Mouse (Mus musculus): ENCODE data around the gene Lats2. TPM values are rescaled to one million over a fixed set of nuclear protein-coding genes. Genes with fewer than 3 reads are reported as not detected.
"Not testable (repeated sequence)": the region's sequence is repeated elsewhere in the genome, so short reads cannot be mapped to it uniquely, and the experiment has no call there.

Gene Lats2
- polyA plus RNA-seq, 1 experiment from 2014 or later, result 25.3 TPM

DNA sequence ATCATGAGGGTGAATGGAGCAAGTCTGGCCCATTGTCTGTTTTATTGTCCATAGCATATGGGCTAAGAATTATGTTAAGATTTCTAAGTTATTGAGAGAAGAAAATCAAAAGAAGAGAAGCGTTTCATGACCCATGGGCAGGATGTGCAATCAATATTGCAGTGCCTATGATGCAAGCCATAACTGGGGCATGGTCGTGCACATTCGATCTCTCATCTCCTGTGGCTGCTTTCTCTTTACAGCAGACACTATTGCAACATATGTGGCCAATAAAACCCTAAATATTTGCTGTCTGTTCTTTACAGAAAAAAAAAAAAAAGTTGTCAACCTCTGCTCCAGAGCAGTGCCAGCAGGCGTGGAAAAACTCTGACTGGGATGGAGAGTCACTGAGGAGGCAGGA is 2.1 kb downstream of the Lats2 start:
- Histone ChIP-seq H3K4me1 (peaks cover 22% of the 10 kb centered on the region), H3K9ac (no peak overlapping the region), H3K36me3 (no peaks in the 10 kb centered on the region), H3K27me3 (no peaks in the 10 kb centered on the region), H3K27ac (no peak overlapping the region), H3K4me3 (no peak overlapping the region), H3K4me2 (no peak overlapping the region), H3K9me3 (no peaks in the 10 kb centered on the region)
- ATAC-seq (ENCODE audit: insufficient number of reproducible peaks, insufficient read depth, low FRiP score, low TSS enrichment, low read depth), result no peak
- WGBS, result 54% methylated on average over 4 of the region's 4 CpGs

DNA sequence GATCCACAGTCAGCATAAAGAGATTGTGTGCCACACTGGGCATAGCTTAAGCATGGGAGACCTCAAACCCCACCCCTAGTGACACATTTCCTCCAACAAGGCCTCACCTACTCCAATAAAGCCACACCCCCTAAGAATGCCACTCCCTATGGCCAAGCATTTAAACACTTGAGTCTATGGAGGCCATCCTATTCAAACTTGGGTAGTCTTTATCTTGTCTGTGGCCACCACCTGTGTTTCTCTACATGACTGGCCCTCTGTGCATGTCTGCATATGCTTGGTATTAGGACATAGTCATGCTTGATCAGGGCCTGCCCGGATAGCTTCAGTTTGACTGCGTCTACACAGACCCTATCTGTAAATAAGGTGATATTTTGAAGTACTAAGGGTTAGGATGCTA is 2.5 kb downstream of the Lats2 start:
- Histone ChIP-seq H3K27me3 (no peaks in the 10 kb centered on the region), H3K4me2 (no peak overlapping the region), H3K9me3 (no peaks in the 10 kb centered on the region), H3K36me3 (no peaks in the 10 kb centered on the region), H3K4me1 (peaks cover 18% of the 10 kb centered on the region), H3K27ac (no peak overlapping the region), H3K4me3 (no peak overlapping the region), H3K9ac (no peak overlapping the region)
- WGBS, result 75% methylated on average over 2 of the region's 2 CpGs
- no peak for ATAC-seq (ENCODE audit: insufficient number of reproducible peaks, insufficient read depth, low FRiP score, low TSS enrichment, low read depth)

GRCm38 (mm10) chr14:57753351-57753992 is 4.7 kb downstream of the Lats2 start:
- 14% methylated on average over 9 of the region's 9 CpGs for WGBS
- peak overlapping the region; percentile 51; the same call in 1 of the 2 replicates for H3K27ac ChIP-seq
- H3K9ac ChIP-seq, result peak overlapping the region; percentile 16; the same call in 1 of the 2 replicates

GRCm38 (mm10) chr14:57751006-57751405 is 7.2 kb downstream of the Lats2 start:
- not testable (repeated sequence) for H3K4me2 ChIP-seq; H3K36me3 ChIP-seq; H3K9me3 ChIP-seq; H3K27ac ChIP-seq; ATAC-seq (ENCODE audit: insufficient number of reproducible peaks, insufficient read depth, low FRiP score, low TSS enrichment, low read depth); H3K9ac ChIP-seq; H3K27me3 ChIP-seq; H3K4me3 ChIP-seq
- H3K4me1 ChIP-seq, result peaks cover 16% of the 10 kb centered on the region

More at GRCm38 (mm10) chr14:57753351-57753992, 4.7 kb downstream of the Lats2 start:
- Histone ChIP-seq H3K4me2 (no peak overlapping the region), H3K9me3 (no peaks in the 10 kb centered on the region), H3K36me3 (no peaks in the 10 kb centered on the region), H3K27me3 (no peaks in the 10 kb centered on the region), H3K4me1 (peaks cover 8% of the 10 kb centered on the region), H3K4me3 (no peak overlapping the region)
- no peak for ATAC-seq (ENCODE audit: insufficient number of reproducible peaks, insufficient read depth, low FRiP score, low TSS enrichment, low read depth)

- H3K27me3 ChIP-seq, result no peaks in the 10 kb centered on the region
- H3K9me3 ChIP-seq, result no peaks in the 10 kb centered on the region
- no peak overlapping the region for H3K27ac ChIP-seq
- H3K4me2 ChIP-seq, result no peak overlapping the region
- no peak for ATAC-seq (ENCODE audit: insufficient number of reproducible peaks, insufficient read depth, low FRiP score, low TSS enrichment, low read depth)
- no peak overlapping the region for H3K9ac ChIP-seq
- 67% methylated on average over 2 of the region's 2 CpGs for whole genome bisulfite sequencing
- no peak overlapping the region for H3K4me3 ChIP-seq
- H3K4me1 ChIP-seq, result peaks cover 16% of the 10 kb centered on the region
- no peaks in the 10 kb centered on the region for H3K36me3 ChIP-seq
Measured at GRCm38 (mm10) chr14:57749501-57749900, 8.7 kb downstream of the Lats2 start.

- peak within 1 kb of the TSS; percentile 94 for H3K27ac ChIP-seq
- peaks cover 36% of the 10 kb centered on the region for H3K4me1 ChIP-seq
- H3K4me3 ChIP-seq, result peak within 1 kb of the TSS; percentile 82
- ATAC-seq (ENCODE audit: insufficient number of reproducible peaks, insufficient read depth, low FRiP score, low TSS enrichment, low read depth), result peak; percentile 88
- H3K9me3 ChIP-seq, result no peaks in the 10 kb centered on the region
- WGBS, result under 1% methylated on average over 67 of the region's 68 CpGs
- peak within 1 kb of the TSS; percentile 95 for H3K9ac ChIP-seq
- no peaks in the 10 kb centered on the region for H3K27me3 ChIP-seq
- no peaks in the 10 kb centered on the region for H3K36me3 ChIP-seq
- H3K4me2 ChIP-seq, result peak within 1 kb of the TSS; percentile 71
Measured at GRCm38 (mm10) chr14:57746001-57746771, 12.0 kb downstream of the Lats2 start, which contains the start of gene Gm49361. Gene Gm49361, minus strand, starts transcription at chr14:57746103.

GRCm38 (mm10) chr14:57745291-57745969 is 12.8 kb downstream of the Lats2 start:
- Histone ChIP-seq H3K9ac (peak overlapping the region; percentile 95), H3K36me3 (no peaks in the 10 kb centered on the region), H3K4me3 (peak overlapping the region; percentile 82), H3K4me1 (peaks cover 42% of the 10 kb centered on the region), H3K27ac (peak overlapping the region; percentile 94), H3K27me3 (no peaks in the 10 kb centered on the region), H3K4me2 (peak overlapping the region; percentile 71), H3K9me3 (no peaks in the 10 kb centered on the region)
- peak; percentile 43 for ATAC-seq (ENCODE audit: insufficient number of reproducible peaks, insufficient read depth, low FRiP score, low TSS enrichment, low read depth)
- WGBS, result under 1% methylated on average over 90 of the region's 103 CpGs

DNA sequence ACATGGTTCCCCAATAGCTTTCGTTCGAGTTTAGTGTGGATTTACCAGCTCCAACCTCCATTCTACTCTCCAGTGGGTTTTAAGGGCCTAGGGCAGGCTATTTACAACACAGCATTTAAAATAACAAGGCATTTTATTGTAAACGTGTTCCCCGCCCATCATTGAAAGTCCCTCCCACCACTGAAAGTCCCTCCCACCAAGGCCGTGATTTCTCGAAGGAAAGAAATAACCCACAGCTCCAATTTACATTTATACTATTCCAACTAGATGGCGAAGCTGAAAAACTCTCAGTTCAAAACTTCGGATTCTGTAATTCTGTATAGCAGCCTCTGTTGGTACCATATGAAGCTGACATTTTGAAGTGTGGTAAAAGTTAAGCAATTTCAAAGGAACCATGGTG is 13.6 kb downstream of the Lats2 start:
- no peak overlapping the region for H3K9ac ChIP-seq
- H3K4me3 ChIP-seq, result peak overlapping the region; percentile 82
- H3K4me2 ChIP-seq, result peak overlapping the region; percentile 71
- peak overlapping the region; percentile 94 for H3K27ac ChIP-seq
- no peaks in the 10 kb centered on the region for H3K27me3 ChIP-seq
- no peak for ATAC-seq (ENCODE audit: insufficient number of reproducible peaks, insufficient read depth, low FRiP score, low TSS enrichment, low read depth)
- H3K9me3 ChIP-seq, result no peaks in the 10 kb centered on the region
- no peaks in the 10 kb centered on the region for H3K36me3 ChIP-seq
- 0% methylated on average over 8 of the region's 8 CpGs for WGBS
- H3K4me1 ChIP-seq, result peaks cover 42% of the 10 kb centered on the region

GRCm38 (mm10) chr14:57740651-57741050 is 17.5 kb downstream of the Lats2 start:
- no peak overlapping the region for H3K27ac ChIP-seq
- no peak overlapping the region for H3K9ac ChIP-seq
- peaks cover 54% of the 10 kb centered on the region for H3K4me1 ChIP-seq
- 56% methylated on average over 8 of the region's 8 CpGs for WGBS
- no peak overlapping the region for H3K4me2 ChIP-seq
- H3K36me3 ChIP-seq, result 0 out of 2 replicates have a peak, but pooled peaks cover 9% of the 10 kb centered on the region
- no peaks in the 10 kb centered on the region for H3K9me3 ChIP-seq
- ATAC-seq (ENCODE audit: insufficient number of reproducible peaks, insufficient read depth, low FRiP score, low TSS enrichment, low read depth), result no peak
- no peaks in the 10 kb centered on the region for H3K27me3 ChIP-seq
- H3K4me3 ChIP-seq, result no peak overlapping the region

- Histone ChIP-seq H3K27ac (no peak overlapping the region; the same call in 1 of the 2 replicates), H3K4me2 (no peak overlapping the region), H3K9me3 (no peaks in the 10 kb centered on the region), H3K4me1 (peaks cover 61% of the 10 kb centered on the region), H3K27me3 (no peaks in the 10 kb centered on the region), H3K4me3 (no peak overlapping the region), H3K36me3 (peaks cover 16% of the 10 kb centered on the region), H3K9ac (no peak overlapping the region)
- ATAC-seq (ENCODE audit: insufficient number of reproducible peaks, insufficient read depth, low FRiP score, low TSS enrichment, low read depth), result no peak
Measured at GRCm38 (mm10) chr14:57737089-57737488, 21.1 kb downstream of the Lats2 start.

- Histone ChIP-seq H3K9me3 (no peaks in the 10 kb centered on the region), H3K27me3 (no peaks in the 10 kb centered on the region), H3K4me2 (no peak overlapping the region), H3K27ac (no peak overlapping the region; the same call in 1 of the 2 replicates), H3K4me1 (peaks cover 63% of the 10 kb centered on the region), H3K36me3 (peaks cover 21% of the 10 kb centered on the region), H3K9ac (no peak overlapping the region), H3K4me3 (no peak overlapping the region)
- 46% methylated on average over 4 of the region's 4 CpGs for WGBS
- ATAC-seq (ENCODE audit: insufficient number of reproducible peaks, insufficient read depth, low FRiP score, low TSS enrichment, low read depth), result no peak
Measured at GRCm38 (mm10) chr14:57736141-57736540, 22.0 kb downstream of the Lats2 start.

Data from embryonic facial prominence, embryonic 13.5 days (tissue).